In the genomic region with DNA sequence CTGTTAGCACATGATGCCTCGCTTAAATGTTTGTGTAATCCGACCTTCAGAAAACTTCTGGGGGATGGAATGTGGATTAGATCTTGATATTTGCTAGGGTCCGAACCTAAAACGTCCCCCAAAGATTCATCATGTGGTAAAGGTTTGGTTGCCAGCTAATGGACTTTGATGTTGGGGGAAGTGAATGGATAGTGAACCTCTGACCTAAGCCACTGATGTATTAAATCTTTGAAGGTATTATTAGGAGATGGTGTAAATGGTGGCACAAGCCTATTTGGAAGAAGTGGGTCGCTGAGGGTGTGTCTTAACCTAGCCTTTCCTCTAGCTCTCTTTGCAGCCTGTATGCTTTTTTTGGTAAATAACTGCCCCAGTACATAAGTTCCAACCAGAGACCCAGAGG, we compare ENCODE assay signal across 8 mouse cellular contexts. TPM values are rescaled to one million over a fixed set of nuclear protein-coding genes. Genes with fewer than 3 reads are reported as not detected.
A peak's percentile ranks its signal among the peaks of the same experiment; 100 is the strongest.
DNase-seq lines count a peak whose midpoint lies in the region; ATAC-seq and TF ChIP-seq lines count a peak whose summit lies in the region.

No protein-coding gene starts in this region.

- peak overlapping the region; percentile 80 for H3K4me3 ChIP-seq in heart, adult 2 months
- H3K4me3 ChIP-seq in G1E (ENCODE audit: low read depth, low read length): peak overlapping the region; percentile 97; the same call in 1 of the 2 replicates
- H3K4me3 ChIP-seq in hindbrain, embryonic 12.5 days: peak overlapping the region; percentile 96; the same call in 1 of the 2 replicates
- H3K4me3 ChIP-seq in liver, embryonic 14.5 days (ENCODE audit: insufficient read depth in 1 of 2, low read depth in 2 of 2, low read length in 2 of 2): peak overlapping the region in 1 of 2 experiments; percentile 88; a peak in 2 of 4 replicates

- intact Hi-C loops in heart, adult 2 months (cut with DNase I): loop anchor here (5.0 kb wide), 1 partner anchor 201 kb away; the partner anchor contains the start of gene Dbt
- intact Hi-C loops in left cerebral cortex, postnatal 14 days (cut with DNase I): no loop called here

- no peak for TF ChIP-seq CTCF in heart, adult 2 months (IDR thresholded peaks at IDR 0.05)
- TF ChIP-seq CTCF in G1E (IDR thresholded peaks at IDR 0.05; ENCODE audit: low read depth, low read length): no peak
- TF ChIP-seq CTCF in liver, embryonic 14.5 days (IDR thresholded peaks at IDR 0.05; ENCODE audit: low read depth): no peak

- no peak for ATAC-seq in G1E (ENCODE audit: extremely low read depth, insufficient number of reproducible peaks, low FRiP score, poor library complexity, severe bottlenecking)
- no peak for ATAC-seq in hindbrain, embryonic 12.5 days (ENCODE audit: low FRiP score)
- no peak for ATAC-seq in liver, embryonic 14.5 days (ENCODE audit: insufficient read depth)

- peaks cover 4% of the 10 kb centered on the region; the same call in 1 of the 2 replicates for H3K36me3 ChIP-seq in heart, adult 2 months (ENCODE audit: control insufficient read depth, insufficient read depth, low read length)
- H3K36me3 ChIP-seq in G1E (replicated peaks): peaks cover under 1% of the 10 kb centered on the region
- H3K36me3 ChIP-seq in hindbrain, embryonic 12.5 days: no peaks in the 10 kb centered on the region
- H3K36me3 ChIP-seq in liver, embryonic 14.5 days (replicated peaks; ENCODE audit: control insufficient read depth, insufficient read depth, low read depth): no peaks in the 10 kb centered on the region

- TF ChIP-seq EP300 in heart, adult 2 months (IDR thresholded peaks at IDR 0.05; ENCODE audit: insufficient read depth, low read depth, low read length): no peak
- no peak for TF ChIP-seq EP300 in liver, embryonic 14.5 days (IDR thresholded peaks at IDR 0.05; ENCODE audit: low read depth)

- no peak for DNase-seq in heart, adult 2 months
- DNase-seq in heart, postnatal 4 days: no peak
- no peak for DNase-seq in G1E (ENCODE audit: low spot score)
- no peak for DNase-seq in liver, embryonic 14.5 days (ENCODE audit: low read depth in 3 of 3, low spot score in 3 of 3)
- no peak for DNase-seq in spleen, postnatal 10 days (ENCODE audit: low spot score in 2 of 2)
- DNase-seq in left cerebral cortex, postnatal 14 days (ENCODE audit: low spot score in 2 of 2): no peak
- DNase-seq in right cerebral cortex, postnatal 14 days: no peak

- H3K9ac ChIP-seq in heart, adult 2 months (ENCODE audit: low read depth, low read length): no peak overlapping the region; the same call in 1 of the 2 replicates
- no peak overlapping the region; the same call in 1 of the 2 replicates for H3K9ac ChIP-seq in hindbrain, embryonic 12.5 days
- peak overlapping the region; percentile 87 for H3K9ac ChIP-seq in liver, embryonic 14.5 days (replicated peaks)

- H3K9me3 ChIP-seq in G1E (replicated peaks): no peaks in the 10 kb centered on the region
- H3K9me3 ChIP-seq in hindbrain, embryonic 12.5 days (replicated peaks): no peaks in the 10 kb centered on the region
- no peaks in the 10 kb centered on the region for H3K9me3 ChIP-seq in liver, embryonic 14.5 days (ENCODE audit: control insufficient read depth, low read length)

- peaks cover 4% of the 10 kb centered on the region; the same call in 1 of the 2 replicates for H3K79me2 ChIP-seq in heart, adult 2 months (replicated peaks; ENCODE audit: control insufficient read depth, insufficient read depth, low read length)

- TF ChIP-seq POLR2A in heart, adult 2 months (IDR thresholded peaks at IDR 0.05; ENCODE audit: insufficient read depth, low read depth, low read length): no peak

- peaks cover 9% of the 10 kb centered on the region for H3K4me1 ChIP-seq in heart, adult 2 months (ENCODE audit: control insufficient read depth, insufficient read depth, low read length)
- peaks cover 36% of the 10 kb centered on the region for H3K4me1 ChIP-seq in G1E (ENCODE audit: insufficient read depth, low read depth, low read length)
- peaks cover 6% of the 10 kb centered on the region for H3K4me1 ChIP-seq in hindbrain, embryonic 12.5 days
- H3K4me1 ChIP-seq in liver, embryonic 14.5 days (replicated peaks; ENCODE audit: control insufficient read depth in 2 of 2, insufficient read depth in 2 of 2, low read length in 1 of 2): peaks cover 16 to 18% of the 10 kb centered on the region in 2 experiments

- peak overlapping the region; percentile 91; the same call in 1 of the 2 replicates for H3K27ac ChIP-seq in heart, adult 2 months
- H3K27ac ChIP-seq in hindbrain, embryonic 12.5 days: no peak overlapping the region
- H3K27ac ChIP-seq in liver, embryonic 14.5 days: no peak overlapping the region

- no peaks in the 10 kb centered on the region for H3K27me3 ChIP-seq in heart, adult 2 months (ENCODE audit: control insufficient read depth, insufficient read depth, low read length)
- no peaks in the 10 kb centered on the region for H3K27me3 ChIP-seq in G1E (ENCODE audit: insufficient read depth, low read length)
- peaks cover 11% of the 10 kb centered on the region; the same call in 1 of the 2 replicates for H3K27me3 ChIP-seq in hindbrain, embryonic 12.5 days
- H3K27me3 ChIP-seq in liver, embryonic 14.5 days (ENCODE audit: control insufficient read depth, insufficient read depth, low read length): no peaks in the 10 kb centered on the region

- peak overlapping the region; percentile 73 for H3K4me2 ChIP-seq in hindbrain, embryonic 12.5 days (replicated peaks)
- peak overlapping the region; percentile 87 for H3K4me2 ChIP-seq in liver, embryonic 14.5 days (ENCODE audit: low read depth)

- WGBS in heart, adult 2 months: 28% methylated on average over 5 of the region's 5 CpGs
- 43% methylated on average over 5 of the region's 5 CpGs for WGBS in hindbrain, embryonic 12.5 days
- WGBS in liver, embryonic 14.5 days (ENCODE audit: insufficient replicate concordance): 26% methylated on average over 5 of the region's 5 CpGs

RNA-seq across cellular contexts. Expression of gene Slc35a3, which starts 0.4 kb away (rescaled TPM):
- total RNA-seq in heart, adult 2 months (2021): 10 to 100 TPM; 10.7 to 11.2 TPM
- 5.7 and 10.2 TPM in 2 replicates for polyA plus RNA-seq in heart, adult 2 months (2012; rRNA removed)
- 10 to 100 TPM; 23.7 to 25.8 TPM for total RNA-seq in heart, postnatal 4 days (2021)
- total RNA-seq in G1E (2014; fragmentation: Nextera tagmentation) (52.6 and 54.6 TPM in 2 replicates), G1E (2017) (56.8 and 60.9 TPM in 2 replicates)
- polyA plus RNA-seq in G1E (2012): 11.3 and 13.4 TPM in 2 replicates
- polyA plus RNA-seq in hindbrain, embryonic 12.5 days (2016; fragmentation: Nextera tagmentation; extraction: Ambion mirVana): 9.3 and 10.7 TPM in 2 replicates
- polyA plus RNA-seq in liver, embryonic 14.5 days (2012; rRNA removed): 6.1 and 7.6 TPM in 2 replicates
- 6.0 and 6.5 TPM in 2 replicates for polyA plus RNA-seq in liver, embryonic 14.5 days (2014; fragmentation: Nextera tagmentation; extraction: Ambion mirVana)
- 10 to 100 TPM; 14.1 to 15.9 TPM for total RNA-seq in left cerebral cortex, postnatal 14 days (2021)

RNA-seq across cellular contexts. Expression of gene Gm43191, which starts 32.0 kb away (rescaled TPM):
- 1 to 10 TPM in 1 of 2 experiments, under 1 TPM in 1; 0.78 to 1.5 TPM for total RNA-seq in heart, adult 2 months (2021)
- polyA plus RNA-seq in heart, adult 2 months (2012; rRNA removed): not detected in 2 replicates
- total RNA-seq in heart, postnatal 4 days (2021): 1 to 10 TPM in 1 of 2 experiments, not detected in 1; 1.8 TPM
- not detected in 2 replicates for total RNA-seq in G1E (2014; fragmentation: Nextera tagmentation)
- total RNA-seq in G1E (2017): not detected in 2 replicates
- polyA plus RNA-seq in G1E (2012): not detected in 2 replicates
- not detected in 2 replicates for polyA plus RNA-seq in hindbrain, embryonic 12.5 days (2016; fragmentation: Nextera tagmentation; extraction: Ambion mirVana)
- polyA plus RNA-seq in liver, embryonic 14.5 days (2012; rRNA removed): not detected in 2 replicates
- not detected in 2 replicates for polyA plus RNA-seq in liver, embryonic 14.5 days (2014; fragmentation: Nextera tagmentation; extraction: Ambion mirVana)
- total RNA-seq in left cerebral cortex, postnatal 14 days (2021): not detected

RNA-seq across cellular contexts. Expression of gene Mfsd14a, which starts 50.6 kb away (rescaled TPM):
- 10 to 100 TPM; 17.5 to 19.5 TPM for total RNA-seq in heart, adult 2 months (2021)
- 12.0 and 23.5 TPM in 2 replicates for polyA plus RNA-seq in heart, adult 2 months (2012; rRNA removed)
- 10 to 100 TPM; 33.5 to 33.6 TPM for total RNA-seq in heart, postnatal 4 days (2021)
- total RNA-seq in G1E (2014; fragmentation: Nextera tagmentation) (73.6 and 75.9 TPM in 2 replicates), G1E (2017) (86.5 and 87.0 TPM in 2 replicates)
- 12.4 and 15.0 TPM in 2 replicates for polyA plus RNA-seq in G1E (2012)
- polyA plus RNA-seq in hindbrain, embryonic 12.5 days (2016; fragmentation: Nextera tagmentation; extraction: Ambion mirVana): 72.8 and 77.1 TPM in 2 replicates
- polyA plus RNA-seq in liver, embryonic 14.5 days (2012; rRNA removed): 12.3 and 15.5 TPM in 2 replicates
- 33.0 and 35.1 TPM in 2 replicates for polyA plus RNA-seq in liver, embryonic 14.5 days (2014; fragmentation: Nextera tagmentation; extraction: Ambion mirVana)
- 10 to 100 TPM; 58.7 to 62.9 TPM for total RNA-seq in left cerebral cortex, postnatal 14 days (2021)
